Mouse (Mus musculus) brain, adult 10 weeks (tissue): ENCODE results near the gene Yipf3. TPM values are rescaled to one million over a fixed set of nuclear protein-coding genes. Genes with fewer than 3 reads are reported as not detected.

Experiments used
- polyA plus RNA-seq: library from polyadenylated mRNA; stranded (reverse); fragments of 350-450 nt; fragmentation: Illumina TruSeq; extraction: RNeasy Lipid Tissue Mini Kit (QIAGEN cat#74804); gene quantifications from one replicate; pipeline ENCODE4 v1.2.3, GENCODE M21; 2015; ENCODE audit warnings: low read depth, low replicate concordance

The Yipf3 gene
- 66.5 TPM for polyA plus RNA-seq

DNA sequence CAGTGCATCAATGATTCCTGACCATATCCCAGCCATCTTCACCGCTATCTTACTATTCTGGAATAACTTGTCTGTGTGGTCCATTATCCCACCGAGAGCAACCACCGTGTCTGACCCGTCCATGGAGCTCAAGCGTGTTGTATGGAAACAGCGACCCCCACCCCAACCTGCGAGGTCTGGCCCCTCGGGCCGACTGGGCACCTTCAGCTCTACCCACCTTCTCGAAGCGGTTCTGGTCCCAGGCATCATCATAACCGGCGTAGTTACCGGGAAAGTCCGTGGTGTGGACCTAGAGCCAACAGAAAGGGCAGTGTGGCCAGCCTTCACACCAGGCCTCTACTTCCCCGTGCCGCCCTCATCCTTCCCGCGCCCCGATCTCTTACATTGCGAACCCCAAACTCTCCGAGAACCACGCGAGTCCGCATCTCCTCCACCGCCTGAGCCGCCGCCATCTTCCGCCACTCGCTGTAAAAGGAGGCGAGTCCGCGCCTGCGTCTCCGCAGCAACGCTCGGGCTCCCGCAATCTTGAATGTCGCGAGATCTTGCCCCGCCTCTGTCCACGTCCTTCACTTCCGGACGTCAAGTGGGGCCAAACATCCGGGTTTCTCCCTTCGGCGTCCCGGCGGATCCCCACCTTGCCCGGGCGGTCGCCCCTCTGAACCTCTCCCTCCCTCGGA, at the start of gene Yipf3, which contains the start of gene Polr1c:
Gene Yipf3 (plus strand): TSS at position 569 of the 677 bp plus-strand sequence.
Gene Polr1c (minus strand): TSS at position 543 of the 677 bp plus-strand sequence.

DNA sequence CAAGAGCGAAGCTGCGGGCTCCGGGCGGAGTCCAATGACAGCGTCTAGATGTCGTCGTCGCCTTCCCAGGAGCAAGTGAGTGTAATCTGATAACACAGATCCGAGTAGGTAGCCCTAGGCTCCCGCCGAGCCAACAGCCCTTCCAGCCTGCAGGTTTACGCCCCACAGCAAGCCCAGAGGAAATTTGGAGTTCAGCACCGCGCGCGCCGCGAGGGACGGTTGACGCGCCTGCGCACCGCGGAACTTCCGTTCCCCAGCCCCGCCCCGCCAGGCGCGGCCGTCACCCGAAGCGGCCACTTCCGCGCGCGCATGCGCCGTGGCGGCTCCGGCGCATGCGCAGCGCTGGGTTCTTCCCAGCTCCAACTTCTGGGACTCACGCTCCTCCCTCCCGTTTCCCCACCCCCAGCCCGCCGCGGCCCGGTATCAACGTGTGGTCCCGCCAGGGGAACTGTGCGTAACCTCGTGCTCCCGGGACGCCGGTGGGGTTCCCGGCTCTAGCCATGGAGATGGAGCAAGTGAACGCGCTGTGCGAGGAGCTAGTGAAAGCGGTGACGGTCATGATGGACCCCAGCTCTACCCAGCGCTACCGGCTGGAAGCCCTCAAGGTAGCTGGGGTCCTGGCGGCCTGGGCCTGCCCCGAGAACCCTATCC, 45.3 kb upstream of the Yipf3 start, which contains the start of the genes Polh and Xpo5:
Gene Polh (minus strand): TSS at position 225 of the 651 bp plus-strand sequence.
Gene Xpo5 (plus strand): TSS at position 362 of the 651 bp plus-strand sequence.

DNA sequence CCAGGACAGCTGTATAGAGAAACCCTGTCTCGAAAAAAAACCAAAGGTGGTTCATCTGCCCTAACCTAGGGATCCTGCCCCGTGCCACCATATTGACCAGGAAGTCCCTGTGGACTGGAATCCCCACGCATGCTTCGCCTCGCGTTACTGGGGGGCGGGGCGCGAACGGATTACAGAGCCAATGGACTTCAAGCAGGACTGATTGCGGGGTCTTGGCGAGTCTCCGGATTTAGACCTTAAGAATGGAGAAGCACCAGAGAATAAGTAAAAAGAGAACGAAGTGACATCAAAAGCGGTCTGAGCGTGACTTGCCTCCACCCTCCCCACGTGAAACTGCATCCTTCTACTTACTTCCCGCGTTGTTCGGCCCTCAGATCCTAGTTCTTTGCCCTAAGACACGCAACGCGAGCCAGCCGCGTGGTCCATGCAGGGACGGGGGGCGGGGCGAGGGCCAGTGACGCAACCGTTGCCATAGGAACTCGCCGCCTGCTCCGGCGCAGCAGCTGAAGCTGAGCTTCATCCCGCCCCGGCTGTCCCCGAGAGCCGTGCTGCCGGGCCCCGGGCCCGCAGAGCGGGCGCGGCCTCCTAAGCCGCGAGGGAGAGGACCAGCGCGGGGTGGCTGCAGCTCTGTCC, 5.7 kb downstream of the Yipf3 start, which contains the start of gene Lrrc73:
Gene Lrrc73 (plus strand): TSS at position 80 of the 633 bp plus-strand sequence.

DNA sequence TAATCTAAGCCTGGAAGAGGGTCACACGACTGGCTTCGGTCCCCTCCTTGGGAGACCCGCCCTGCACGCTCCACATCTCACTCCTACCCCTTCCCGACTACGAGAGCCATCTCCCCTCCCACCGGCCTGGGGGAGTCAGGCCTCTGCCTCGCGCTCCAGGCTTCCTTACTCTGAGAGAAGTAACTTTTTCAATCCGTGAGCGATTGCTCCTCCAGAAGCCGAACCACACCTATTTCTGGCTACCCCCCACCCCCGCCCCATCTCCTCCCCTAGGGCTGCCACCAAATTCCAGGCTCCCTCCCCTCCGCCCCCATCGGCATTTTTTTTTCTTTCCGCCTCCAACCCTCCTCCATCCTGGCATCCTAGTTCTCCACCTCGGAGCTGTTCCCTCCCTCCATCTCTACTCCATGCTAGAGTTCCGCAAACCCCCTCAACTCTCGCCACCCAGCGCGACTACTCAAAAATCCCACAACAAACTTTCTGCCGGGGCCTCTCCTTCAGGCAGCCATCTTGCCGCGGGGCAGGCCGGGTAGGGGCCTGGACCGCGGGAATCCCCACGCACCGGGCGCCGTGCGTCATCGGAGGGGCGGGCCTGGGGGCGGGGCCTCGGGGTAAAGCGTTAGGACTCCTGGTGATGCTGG, 34.7 kb downstream of the Yipf3 start, which contains the start of gene Tjap1:
Gene Tjap1 (minus strand): TSS at position 544 of the 641 bp plus-strand sequence.

DNA sequence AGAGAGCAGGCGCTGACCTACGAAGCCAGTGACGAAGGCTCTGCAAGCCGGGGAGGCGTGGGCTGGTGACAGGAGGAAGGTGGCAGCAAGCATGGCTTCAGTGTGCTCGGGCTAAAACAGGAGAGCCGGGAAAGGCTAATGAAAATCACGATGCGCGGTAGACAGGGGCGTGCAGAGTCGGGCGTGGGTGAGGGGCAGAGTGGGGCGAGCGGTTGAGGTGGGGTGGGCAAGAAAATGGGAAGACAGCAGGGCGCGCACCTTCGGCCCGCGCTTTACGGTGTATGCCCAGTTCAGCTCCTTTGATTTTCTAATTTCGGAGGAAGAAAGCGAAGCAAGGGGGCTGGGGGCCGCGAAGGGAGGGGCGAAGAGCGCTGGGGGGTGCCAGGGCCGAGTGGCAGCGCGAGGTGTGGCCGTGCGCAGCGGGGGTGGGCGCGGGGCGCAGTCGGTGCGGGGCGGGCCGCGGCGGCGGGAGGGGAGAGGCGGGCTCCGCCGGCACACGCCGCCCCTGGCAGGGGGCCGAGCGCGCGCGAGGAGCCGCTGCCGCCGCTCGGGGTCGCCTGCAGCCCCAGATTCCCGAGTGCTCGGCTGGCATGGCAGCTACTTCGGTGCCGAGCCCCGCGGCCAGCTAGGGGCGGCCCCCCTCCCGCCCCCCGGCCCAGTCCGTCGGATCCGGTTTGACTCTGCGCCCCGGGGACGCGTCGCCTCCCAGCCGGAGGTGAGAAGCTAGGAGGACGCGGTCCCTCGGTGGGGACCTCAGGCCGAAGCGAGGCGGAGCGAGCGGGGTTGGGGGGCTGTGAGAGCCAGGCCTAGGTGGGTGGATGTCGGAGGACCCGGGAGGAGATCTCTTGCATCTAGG, 49.7 kb downstream of the Yipf3 start, which contains the start of gene Dlk2:
Gene Dlk2 (plus strand): TSS at position 58 of the 856 bp plus-strand sequence.

Other genes starting within 250 kb of the Yipf3 start
- gene Vegfa, start 215.7 kb upstream of the Yipf3 start, polyA plus RNA-seq: 101 TPM
- gene Mrps18a, start 137.1 kb upstream of the Yipf3 start, polyA plus RNA-seq: 130 TPM
- gene Rsph9, start 103.9 kb upstream of the Yipf3 start, polyA plus RNA-seq: 23.4 TPM
- gene Mad2l1bp, start 94.5 kb upstream of the Yipf3 start, polyA plus RNA-seq: 16.5 TPM
- 86.9 TPM for gene Gtpbp2, start 87.0 kb upstream of the Yipf3 start, polyA plus RNA-seq
- 3.9 TPM for gene Polh, start 45.4 kb upstream of the Yipf3 start, polyA plus RNA-seq
- gene Xpo5, start 45.3 kb upstream of the Yipf3 start, polyA plus RNA-seq: 28.6 TPM
- gene Polr1c, start within 50 bp of the Yipf3 start, polyA plus RNA-seq: 41.5 TPM
- gene Lrrc73, start 5.5 kb downstream of the Yipf3 start, polyA plus RNA-seq: 44.4 TPM
- gene Tjap1, start 34.9 kb downstream of the Yipf3 start, polyA plus RNA-seq: 31.4 TPM
- 36.9 TPM for gene Dlk2, start 49.3 kb downstream of the Yipf3 start, polyA plus RNA-seq
- 5.0 TPM for gene Abcc10, start 80.3 kb downstream of the Yipf3 start, polyA plus RNA-seq
- gene Zfp318, start 135.7 kb downstream of the Yipf3 start, polyA plus RNA-seq: 30.7 TPM
- 2.9 TPM for gene Crip3, start 180.8 kb downstream of the Yipf3 start, polyA plus RNA-seq
- gene Slc22a7, start 190.4 kb downstream of the Yipf3 start, polyA plus RNA-seq: not detected
- 47.4 TPM for gene Ttbk1, start 239.6 kb downstream of the Yipf3 start, polyA plus RNA-seq
- gene Dnph1, start 248.6 kb downstream of the Yipf3 start, polyA plus RNA-seq: 5.6 TPM